Mouse (Mus musculus) hindlimb bud, embryonic 11.5 days (tissue): ENCODE results near the gene Spin1.

ENCODE experiments used
- DNase-seq: peaks from one replicate; pipeline ENCODE4 v3.0.0-alpha.2; 2012; ENCODE audit warnings: low read depth, low spot score; ENCODE audit errors: extremely low spot score

Gene Spin1

GRCm38 (mm10) chr13:51191416-51192140 lies 90.9 kb downstream of the Spin1 start:
- no peak for DNase-seq

GRCm38 (mm10) chr13:51193893-51194292 lies 93.2 kb downstream of the Spin1 start:
- no peak for DNase-seq

- no peak for DNase-seq
Observed at GRCm38 (mm10) chr13:51197699-51198098, 97.0 kb downstream of the Spin1 start.

- DNase-seq: no peak
Observed at GRCm38 (mm10) chr13:51198186-51198585, 97.5 kb downstream of the Spin1 start.
